Mouse (Mus musculus): ENCODE results near the gene Adamts14.

- TF ChIP-seq EP300 (optimal IDR thresholded peaks at IDR 0.05) (no peak), CTCF (IDR thresholded peaks at IDR 0.05; ENCODE audit: low read depth) (no peak)
Observed at GRCm38 (mm10) chr10:61296713-61297445, 23.6 kb upstream of the Adamts14 start.

Data from stomach, postnatal 0 days (tissue).